Mouse (Mus musculus): ENCODE data around the gene Zfp451. TPM values are rescaled to one million over a fixed set of nuclear protein-coding genes. Genes with fewer than 3 reads are reported as not detected.
A peak's percentile ranks its signal among the peaks of the same experiment; 100 is the strongest.
"Not testable (repeated sequence)": the region's sequence is repeated elsewhere in the genome, so short reads cannot be mapped to it uniquely, and the experiment has no call there.

Zfp451 gene
- polyA plus RNA-seq, 1 experiment from 2014 or later = 14.6 TPM

- WGBS = 20% methylated on average over 18 of the region's 18 CpGs
- H3K27ac ChIP-seq (replicated peaks) = peak overlapping the region; percentile 80; the same call in 1 of the 2 replicates
- H3K36me3 ChIP-seq = peaks cover 23% of the 10 kb centered on the region
- H3K4me3 ChIP-seq = peak overlapping the region; percentile 88
- H3K9ac ChIP-seq = peak overlapping the region; percentile 95
- no peak for ATAC-seq (ENCODE audit: extremely low read depth, insufficient number of reproducible peaks, low FRiP score, low TSS enrichment)
- H3K4me2 ChIP-seq = peak overlapping the region; percentile 92
- H3K9me3 ChIP-seq = no peaks in the 10 kb centered on the region
- H3K27me3 ChIP-seq (replicated peaks) = no peaks in the 10 kb centered on the region
- H3K4me1 ChIP-seq = peaks cover 41% of the 10 kb centered on the region
These were observed 58.0 kb downstream of the Zfp451 start for GRCm38 (mm10) chr1:33756258-33757032.

GRCm38 (mm10) chr1:33755799-33756198 lies 58.6 kb downstream of the Zfp451 start:
- Histone ChIP-seq H3K27ac (replicated peaks) (no peak overlapping the region), H3K4me1 (peaks cover 46% of the 10 kb centered on the region), H3K9me3 (no peaks in the 10 kb centered on the region), H3K27me3 (replicated peaks) (no peaks in the 10 kb centered on the region), H3K36me3 (peaks cover 17% of the 10 kb centered on the region), H3K4me2 (peak overlapping the region; percentile 92), H3K4me3 (peak overlapping the region; percentile 88), H3K9ac (peak overlapping the region; percentile 95)
- ATAC-seq (ENCODE audit: extremely low read depth, insufficient number of reproducible peaks, low FRiP score, low TSS enrichment) = no peak
- WGBS = 63% methylated on average over 7 of the region's 7 CpGs

- Histone ChIP-seq H3K36me3 (peaks cover 15% of the 10 kb centered on the region), H3K27me3 (replicated peaks) (no peaks in the 10 kb centered on the region), H3K4me2 (peak overlapping the region; percentile 92), H3K9ac (no peak overlapping the region), H3K9me3 (no peaks in the 10 kb centered on the region), H3K4me1 (peaks cover 46% of the 10 kb centered on the region), H3K27ac (replicated peaks) (no peak overlapping the region), H3K4me3 (no peak overlapping the region)
- no peak for ATAC-seq (ENCODE audit: extremely low read depth, insufficient number of reproducible peaks, low FRiP score, low TSS enrichment)
- 67% methylated on average over 21 of the region's 21 CpGs for WGBS
These were observed 59.2 kb downstream of the Zfp451 start for GRCm38 (mm10) chr1:33754965-33755735.

- H3K27ac ChIP-seq (replicated peaks) = no peak overlapping the region
- peaks cover 46% of the 10 kb centered on the region for H3K4me1 ChIP-seq
- 90% methylated on average over 17 of the region's 17 CpGs for WGBS
- H3K4me2 ChIP-seq = no peak overlapping the region
- no peaks in the 10 kb centered on the region for H3K27me3 ChIP-seq (replicated peaks)
- H3K9ac ChIP-seq = no peak overlapping the region
- peaks cover 12% of the 10 kb centered on the region for H3K36me3 ChIP-seq
- no peak for ATAC-seq (ENCODE audit: extremely low read depth, insufficient number of reproducible peaks, low FRiP score, low TSS enrichment)
- H3K4me3 ChIP-seq = no peak overlapping the region
- H3K9me3 ChIP-seq = no peaks in the 10 kb centered on the region
These were observed 60.3 kb downstream of the Zfp451 start for GRCm38 (mm10) chr1:33754089-33754488.

- no peak for ATAC-seq (ENCODE audit: extremely low read depth, insufficient number of reproducible peaks, low FRiP score, low TSS enrichment)
- Histone ChIP-seq H3K4me3 (no peak overlapping the region), H3K27ac (replicated peaks) (0 out of 2 replicates have a peak overlapping the region, but pooled peaks have one; percentile 15), H3K9ac (no peak overlapping the region), H3K27me3 (replicated peaks) (no peaks in the 10 kb centered on the region), H3K9me3 (no peaks in the 10 kb centered on the region), H3K36me3 (peaks cover 39% of the 10 kb centered on the region), H3K4me2 (0 out of 2 replicates have a peak overlapping the region, but pooled peaks have one; percentile 11), H3K4me1 (peaks cover 36% of the 10 kb centered on the region)
- WGBS = 59% methylated on average over 10 of the region's 10 CpGs
These were observed 63.1 kb downstream of the Zfp451 start for GRCm38 (mm10) chr1:33751283-33751682.

- peaks cover 20% of the 10 kb centered on the region for H3K4me1 ChIP-seq
- peaks cover 53% of the 10 kb centered on the region for H3K36me3 ChIP-seq
- H3K4me2 ChIP-seq; ATAC-seq (ENCODE audit: extremely low read depth, insufficient number of reproducible peaks, low FRiP score, low TSS enrichment); H3K27ac ChIP-seq (replicated peaks); H3K9ac ChIP-seq; H3K4me3 ChIP-seq; H3K9me3 ChIP-seq; H3K27me3 ChIP-seq (replicated peaks): not testable (repeated sequence)
- 82% methylated on average over 4 of the region's 4 CpGs for WGBS
These were observed 64.7 kb downstream of the Zfp451 start for GRCm38 (mm10) chr1:33749709-33750108.

- Histone ChIP-seq H3K4me2 (no peak overlapping the region), H3K4me1 (peaks cover 16% of the 10 kb centered on the region), H3K27me3 (replicated peaks) (no peaks in the 10 kb centered on the region), H3K4me3 (no peak overlapping the region), H3K36me3 (peaks cover 56% of the 10 kb centered on the region), H3K27ac (replicated peaks) (no peak overlapping the region), H3K9me3 (no peaks in the 10 kb centered on the region), H3K9ac (no peak overlapping the region)
- ATAC-seq (ENCODE audit: extremely low read depth, insufficient number of reproducible peaks, low FRiP score, low TSS enrichment) = no peak
- 92% methylated on average over 11 of the region's 11 CpGs for WGBS
These were observed 65.3 kb downstream of the Zfp451 start for GRCm38 (mm10) chr1:33749109-33749508.

GRCm38 (mm10) chr1:33745901-33746300 lies 68.5 kb downstream of the Zfp451 start:
- ATAC-seq (ENCODE audit: extremely low read depth, insufficient number of reproducible peaks, low FRiP score, low TSS enrichment) = no peak
- Histone ChIP-seq H3K27ac (replicated peaks) (no peak overlapping the region), H3K36me3 (peaks cover 62% of the 10 kb centered on the region), H3K4me3 (no peak overlapping the region), H3K4me1 (peaks cover 7% of the 10 kb centered on the region; the same call in 1 of the 2 replicates), H3K27me3 (replicated peaks) (no peaks in the 10 kb centered on the region), H3K9ac (no peak overlapping the region), H3K4me2 (no peak overlapping the region), H3K9me3 (no peaks in the 10 kb centered on the region)
- 91% methylated on average over 4 of the region's 4 CpGs for WGBS

- H3K4me2 ChIP-seq; H3K4me1 ChIP-seq; H3K4me3 ChIP-seq; ATAC-seq (ENCODE audit: extremely low read depth, insufficient number of reproducible peaks, low FRiP score, low TSS enrichment); H3K9me3 ChIP-seq; H3K9ac ChIP-seq; H3K27me3 ChIP-seq (replicated peaks); H3K27ac ChIP-seq (replicated peaks): not testable (repeated sequence)
- peaks cover 65% of the 10 kb centered on the region for H3K36me3 ChIP-seq
- WGBS = 82% methylated on average over 9 of the region's 9 CpGs
These were observed 69.6 kb downstream of the Zfp451 start for GRCm38 (mm10) chr1:33744815-33745214.

- whole genome bisulfite sequencing = 20% methylated on average over 8 of the region's 8 CpGs
- peaks cover 7% of the 10 kb centered on the region; the same call in 1 of the 2 replicates for H3K4me1 ChIP-seq
- peaks cover 67% of the 10 kb centered on the region for H3K36me3 ChIP-seq
- H3K4me2 ChIP-seq = no peak overlapping the region
- no peak overlapping the region for H3K4me3 ChIP-seq
- H3K9me3 ChIP-seq = no peaks in the 10 kb centered on the region
- no peaks in the 10 kb centered on the region for H3K27me3 ChIP-seq (replicated peaks)
- no peak for ATAC-seq (ENCODE audit: extremely low read depth, insufficient number of reproducible peaks, low FRiP score, low TSS enrichment)
- H3K9ac ChIP-seq = no peak overlapping the region
- H3K27ac ChIP-seq (replicated peaks) = no peak overlapping the region
These were observed 71.5 kb downstream of the Zfp451 start for GRCm38 (mm10) chr1:33742903-33743302.

GRCm38 (mm10) chr1:33739302-33739701 lies 75.1 kb downstream of the Zfp451 start:
- ATAC-seq (ENCODE audit: extremely low read depth, insufficient number of reproducible peaks, low FRiP score, low TSS enrichment) = no peak
- Histone ChIP-seq H3K27ac (replicated peaks) (no peak overlapping the region), H3K4me1 (no peaks in the 10 kb centered on the region), H3K9ac (no peak overlapping the region), H3K4me2 (no peak overlapping the region), H3K9me3 (no peaks in the 10 kb centered on the region), H3K4me3 (no peak overlapping the region), H3K27me3 (replicated peaks) (no peaks in the 10 kb centered on the region), H3K36me3 (peaks cover 65% of the 10 kb centered on the region)
- 35% methylated on average over 12 of the region's 12 CpGs for WGBS
